Mouse (Mus musculus): ENCODE data around the gene Adamts2. TPM values are rescaled to one million over a fixed set of nuclear protein-coding genes. Genes with fewer than 3 reads are reported as not detected.

Adamts2 gene
- polyA plus RNA-seq, 1 experiment from 2014 or later, result 2.3 TPM

GRCm38 (mm10) chr11:50707259-50707658 is 105.4 kb downstream of the Adamts2 start:
- Histone ChIP-seq H3K36me3 (replicated peaks; ENCODE audit: insufficient read depth, low read length) (no peaks in the 10 kb centered on the region), H3K4me2 (ENCODE audit: low read depth, low read length) (no peak overlapping the region), H3K9ac (replicated peaks) (no peak overlapping the region), H3K4me1 (ENCODE audit: insufficient read depth) (no peaks in the 10 kb centered on the region), H3K9me3 (ENCODE audit: low read length) (no peaks in the 10 kb centered on the region), H3K27ac (ENCODE audit: low read depth) (no peak overlapping the region), H3K27me3 (ENCODE audit: insufficient read depth, low read length) (no peaks in the 10 kb centered on the region), H3K4me3 (ENCODE audit: low read depth, low read length) (no peak overlapping the region)
- TF ChIP-seq EP300 (IDR thresholded peaks at IDR 0.05; ENCODE audit: low read depth) (no peak), CTCF (IDR thresholded peaks at IDR 0.05; ENCODE audit: low read depth) (no peak)
- 80% methylated on average over 1 of the region's 1 CpGs for WGBS (ENCODE audit: insufficient replicate concordance)
- ATAC-seq (no peak), DNase-seq (no peak)

- H3K9me3 ChIP-seq (ENCODE audit: low read length), result no peaks in the 10 kb centered on the region
- TF ChIP-seq CTCF (IDR thresholded peaks at IDR 0.05; ENCODE audit: low read depth) (no peak), EP300 (IDR thresholded peaks at IDR 0.05; ENCODE audit: low read depth) (no peak)
- H3K27me3 ChIP-seq (ENCODE audit: insufficient read depth, low read length), result no peaks in the 10 kb centered on the region
- H3K4me1 ChIP-seq (ENCODE audit: insufficient read depth), result no peaks in the 10 kb centered on the region
- 0 out of 2 replicates have a peak overlapping the region, but pooled peaks have one; percentile 1 for H3K9ac ChIP-seq (replicated peaks)
- no peak overlapping the region; the same call in 1 of the 2 replicates for H3K4me2 ChIP-seq (ENCODE audit: low read depth, low read length)
- no peak overlapping the region for H3K4me3 ChIP-seq (ENCODE audit: low read depth, low read length)
- peak; percentile 87 for ATAC-seq
- H3K36me3 ChIP-seq (replicated peaks; ENCODE audit: insufficient read depth, low read length), result no peaks in the 10 kb centered on the region
- no peak overlapping the region for H3K27ac ChIP-seq (ENCODE audit: low read depth)
- WGBS (ENCODE audit: insufficient replicate concordance), result 35% methylated on average over 21 of the region's 21 CpGs
- peak; percentile 72 for DNase-seq
These were observed 111.8 kb downstream of the Adamts2 start for GRCm38 (mm10) chr11:50713610-50714202.

- Histone ChIP-seq H3K9ac (replicated peaks) (no peak overlapping the region), H3K27ac (ENCODE audit: low read depth) (no peak overlapping the region), H3K27me3 (ENCODE audit: insufficient read depth, low read length) (no peaks in the 10 kb centered on the region), H3K4me1 (ENCODE audit: insufficient read depth) (no peaks in the 10 kb centered on the region), H3K4me2 (ENCODE audit: low read depth, low read length) (no peak overlapping the region), H3K4me3 (ENCODE audit: low read depth, low read length) (no peak overlapping the region), H3K36me3 (replicated peaks; ENCODE audit: insufficient read depth, low read length) (no peaks in the 10 kb centered on the region), H3K9me3 (ENCODE audit: low read length) (no peaks in the 10 kb centered on the region)
- ATAC-seq (no peak), DNase-seq (no peak)
- no peak for TF ChIP-seq CTCF (IDR thresholded peaks at IDR 0.05; ENCODE audit: low read depth)
- TF ChIP-seq EP300 (IDR thresholded peaks at IDR 0.05; ENCODE audit: low read depth), result no peak
- 32% methylated on average over 6 of the region's 6 CpGs for WGBS (ENCODE audit: insufficient replicate concordance)
These were observed 113.2 kb downstream of the Adamts2 start for GRCm38 (mm10) chr11:50715091-50715490.

GRCm38 (mm10) chr11:50717381-50717897 is 115.6 kb downstream of the Adamts2 start:
- no peak for ATAC-seq
- 67% methylated on average over 12 of the region's 12 CpGs for WGBS (ENCODE audit: insufficient replicate concordance)
- Histone ChIP-seq H3K27me3 (ENCODE audit: insufficient read depth, low read length) (no peaks in the 10 kb centered on the region), H3K9me3 (ENCODE audit: low read length) (no peaks in the 10 kb centered on the region), H3K4me2 (ENCODE audit: low read depth, low read length) (no peak overlapping the region), H3K9ac (replicated peaks) (no peak overlapping the region), H3K4me1 (ENCODE audit: insufficient read depth) (no peaks in the 10 kb centered on the region), H3K4me3 (ENCODE audit: low read depth, low read length) (no peak overlapping the region), H3K27ac (ENCODE audit: low read depth) (no peak overlapping the region), H3K36me3 (replicated peaks; ENCODE audit: insufficient read depth, low read length) (no peaks in the 10 kb centered on the region)
- no peak for DNase-seq
- TF ChIP-seq EP300 (IDR thresholded peaks at IDR 0.05; ENCODE audit: low read depth) (no peak), CTCF (IDR thresholded peaks at IDR 0.05; ENCODE audit: low read depth) (no peak)

GRCm38 (mm10) chr11:50718862-50719261 is 117.0 kb downstream of the Adamts2 start:
- H3K4me2 ChIP-seq (ENCODE audit: low read depth, low read length), result no peak overlapping the region
- H3K4me1 ChIP-seq (ENCODE audit: insufficient read depth), result no peaks in the 10 kb centered on the region
- no peak overlapping the region for H3K4me3 ChIP-seq (ENCODE audit: low read depth, low read length)
- no peaks in the 10 kb centered on the region for H3K9me3 ChIP-seq (ENCODE audit: low read length)
- DNase-seq, result no peak
- TF ChIP-seq EP300 (IDR thresholded peaks at IDR 0.05; ENCODE audit: low read depth) (no peak), CTCF (IDR thresholded peaks at IDR 0.05; ENCODE audit: low read depth) (no peak)
- no peak overlapping the region for H3K9ac ChIP-seq (replicated peaks)
- no peak for ATAC-seq
- H3K27me3 ChIP-seq (ENCODE audit: insufficient read depth, low read length), result no peaks in the 10 kb centered on the region
- WGBS (ENCODE audit: insufficient replicate concordance), result 46% methylated on average over 6 of the region's 6 CpGs
- no peak overlapping the region for H3K27ac ChIP-seq (ENCODE audit: low read depth)
- H3K36me3 ChIP-seq (replicated peaks; ENCODE audit: insufficient read depth, low read length), result no peaks in the 10 kb centered on the region

GRCm38 (mm10) chr11:50720421-50720820 is 118.5 kb downstream of the Adamts2 start:
- ATAC-seq (no peak), DNase-seq (no peak)
- Histone ChIP-seq H3K36me3 (replicated peaks; ENCODE audit: insufficient read depth, low read length) (no peaks in the 10 kb centered on the region), H3K4me1 (ENCODE audit: insufficient read depth) (no peaks in the 10 kb centered on the region), H3K4me2 (ENCODE audit: low read depth, low read length) (no peak overlapping the region), H3K4me3 (ENCODE audit: low read depth, low read length) (no peak overlapping the region), H3K9me3 (ENCODE audit: low read length) (no peaks in the 10 kb centered on the region), H3K27ac (ENCODE audit: low read depth) (no peak overlapping the region), H3K9ac (replicated peaks) (no peak overlapping the region), H3K27me3 (ENCODE audit: insufficient read depth, low read length) (no peaks in the 10 kb centered on the region)
- no peak for TF ChIP-seq CTCF (IDR thresholded peaks at IDR 0.05; ENCODE audit: low read depth)
- no peak for TF ChIP-seq EP300 (IDR thresholded peaks at IDR 0.05; ENCODE audit: low read depth)
- WGBS (ENCODE audit: insufficient replicate concordance), result 76% methylated on average over 6 of the region's 6 CpGs

All from liver, postnatal 0 days (tissue).